Mouse (Mus musculus) hindbrain, embryonic 11.5 days (tissue): Measurements from ENCODE around the gene Farp1. TPM values are rescaled to one million over a fixed set of nuclear protein-coding genes. Genes with fewer than 3 reads are reported as not detected.

ENCODE experiments used
- ATAC-seq: fragments of 200-750 bp; cut with Nextera tagmentation; 2 replicates; pipeline ENCODE4 v1.8.0; 2017; ENCODE audit warnings: mild to moderate bottlenecking, moderate TSS enrichment, moderate library complexity; ENCODE audit not compliant: low FRiP score
- DNase-seq: peaks from one replicate; pipeline ENCODE4 v3.0.0-alpha.2; 2015; ENCODE audit warnings: low spot score
- H3K27ac ChIP-seq: fragments of 300-500 bp; sonication (generic); 2 replicates; pipeline ENCODE4 v1.5.1; 2014; ENCODE audit warnings: mild to moderate bottlenecking, low read depth, low read length
- H3K27me3 ChIP-seq: fragments of 300-500 bp; sonication (generic); 2 replicates; pipeline ENCODE4 v1.6.1; 2014; ENCODE audit warnings: mild to moderate bottlenecking, low read length, moderate library complexity, mixed read lengths; ENCODE audit not compliant: control insufficient read depth, insufficient read depth
- H3K36me3 ChIP-seq: fragments of 300-500 bp; sonication (generic); 2 replicates; pipeline ENCODE4 v1.6.1; 2014; ENCODE audit warnings: mild to moderate bottlenecking, low read length, moderate library complexity, mixed read lengths; ENCODE audit not compliant: control insufficient read depth, insufficient read depth
- H3K4me1 ChIP-seq: fragments of 300-500 bp; sonication (generic); replicated peaks from 2 replicates; pipeline ENCODE4 v1.6.1; 2014; ENCODE audit warnings: low read length, mixed read lengths; ENCODE audit not compliant: control insufficient read depth, insufficient read depth
- H3K4me2 ChIP-seq: fragments of 300-500 bp; sonication (generic); replicated peaks from 2 replicates; pipeline ENCODE4 v1.6.1; 2014; ENCODE audit warnings: mild to moderate bottlenecking, low read depth, low read length
- H3K4me3 ChIP-seq: fragments of 300-500 bp; sonication (generic); 2 replicates; pipeline ENCODE4 v1.5.1; 2014; ENCODE audit warnings: low read depth, low read length
- H3K9ac ChIP-seq: fragments of 300-500 bp; sonication (generic); 2 replicates; pipeline ENCODE4 v1.6.1; 2014; ENCODE audit warnings: low read depth, low read length
- H3K9me3 ChIP-seq: fragments of 300-500 bp; sonication (generic); 2 replicates; pipeline ENCODE4 v1.6.1; 2016; ENCODE audit warnings: low read length; ENCODE audit not compliant: control insufficient read depth
- WGBS: fragments of 180-500 bp; shearing (Covaris S2); extraction: QIAGEN DNeasy Blood & Tissue Kit; methylation state at CpG from one replicate; pipeline ENCODE4 v1.1.7; 2014; 5-methylcytosine and 5-hydroxymethylcytosine counted together
- polyA plus RNA-seq: library from polyadenylated mRNA; unstranded; fragments of >200 nt; fragmentation: Nextera tagmentation; extraction: Ambion mirVana; gene quantifications from 2 replicates; pipeline ENCODE4 v1.2.1, GENCODE M21; 2014

Farp1 gene
- polyA plus RNA-seq, 1 experiment from 2014 or later = 32.5 TPM

GRCm38 (mm10) chr14:121103459-121103858 lies 68.5 kb downstream of the Farp1 start:
- DNase-seq (no peak), ATAC-seq (no peak)
- Histone ChIP-seq H3K27ac (no peak overlapping the region), H3K9me3 (no peaks in the 10 kb centered on the region), H3K9ac (no peak overlapping the region), H3K4me2 (no peak overlapping the region), H3K4me3 (no peak overlapping the region), H3K27me3 (no peaks in the 10 kb centered on the region), H3K36me3 (peaks cover 2% of the 10 kb centered on the region; the same call in 1 of the 2 replicates), H3K4me1 (0 out of 2 replicates have a peak, but pooled peaks cover 3% of the 10 kb centered on the region)
- WGBS = 70% methylated on average over 9 of the region's 9 CpGs

- peaks cover 2% of the 10 kb centered on the region; the same call in 1 of the 2 replicates for H3K36me3 ChIP-seq
- WGBS = 70% methylated on average over 7 of the region's 7 CpGs
- no peaks in the 10 kb centered on the region for H3K9me3 ChIP-seq
- no peak overlapping the region for H3K9ac ChIP-seq
- H3K27ac ChIP-seq = no peak overlapping the region
- DNase-seq (no peak), ATAC-seq (no peak)
- no peaks in the 10 kb centered on the region for H3K27me3 ChIP-seq
- H3K4me1 ChIP-seq = peaks cover 7% of the 10 kb centered on the region; the same call in 1 of the 2 replicates
- no peak overlapping the region for H3K4me2 ChIP-seq
- H3K4me3 ChIP-seq = no peak overlapping the region
Measured at GRCm38 (mm10) chr14:121104760-121105329, 69.8 kb downstream of the Farp1 start.

- Histone ChIP-seq H3K9me3 (no peaks in the 10 kb centered on the region), H3K27me3 (no peaks in the 10 kb centered on the region), H3K4me3 (no peak overlapping the region), H3K4me2 (no peak overlapping the region), H3K27ac (0 out of 2 replicates have a peak overlapping the region, but pooled peaks have one; percentile 9), H3K4me1 (peaks cover 7% of the 10 kb centered on the region; the same call in 1 of the 2 replicates), H3K9ac (no peak overlapping the region), H3K36me3 (peaks cover 2% of the 10 kb centered on the region; the same call in 1 of the 2 replicates)
- 52% methylated on average over 4 of the region's 4 CpGs for WGBS
- no peak for DNase-seq
- ATAC-seq = no peak
Measured at GRCm38 (mm10) chr14:121106906-121107305, 71.9 kb downstream of the Farp1 start.

GRCm38 (mm10) chr14:121107707-121108285 lies 72.8 kb downstream of the Farp1 start:
- ATAC-seq (no peak), DNase-seq (no peak)
- 85% methylated on average over 10 of the region's 10 CpGs for WGBS
- Histone ChIP-seq H3K4me1 (peaks cover 7% of the 10 kb centered on the region; the same call in 1 of the 2 replicates), H3K27ac (no peak overlapping the region), H3K36me3 (peaks cover under 1% of the 10 kb centered on the region; the same call in 1 of the 2 replicates), H3K9me3 (no peaks in the 10 kb centered on the region), H3K4me2 (no peak overlapping the region), H3K27me3 (no peaks in the 10 kb centered on the region), H3K9ac (no peak overlapping the region), H3K4me3 (no peak overlapping the region)

GRCm38 (mm10) chr14:121108439-121109115 lies 73.6 kb downstream of the Farp1 start:
- no peaks in the 10 kb centered on the region for H3K9me3 ChIP-seq
- no peak overlapping the region for H3K4me3 ChIP-seq
- H3K27me3 ChIP-seq = no peaks in the 10 kb centered on the region
- DNase-seq (no peak), ATAC-seq (peak; percentile 58; the same call in 1 of the 2 replicates)
- H3K4me1 ChIP-seq = peaks cover 7% of the 10 kb centered on the region; the same call in 1 of the 2 replicates
- no peaks in the 10 kb centered on the region for H3K36me3 ChIP-seq
- WGBS = 15% methylated on average over 8 of the region's 8 CpGs
- no peak overlapping the region for H3K9ac ChIP-seq
- no peak overlapping the region for H3K27ac ChIP-seq
- no peak overlapping the region for H3K4me2 ChIP-seq

GRCm38 (mm10) chr14:121109116-121109504 lies 74.1 kb downstream of the Farp1 start:
- H3K27ac ChIP-seq = peak overlapping the region; percentile 31; the same call in 1 of the 2 replicates
- no peaks in the 10 kb centered on the region for H3K9me3 ChIP-seq
- 8% methylated on average over 9 of the region's 9 CpGs for WGBS
- no peak overlapping the region for H3K4me2 ChIP-seq
- H3K27me3 ChIP-seq = no peaks in the 10 kb centered on the region
- H3K4me3 ChIP-seq = no peak overlapping the region
- DNase-seq (peak; percentile 21), ATAC-seq (peak; percentile 32)
- peaks cover 7% of the 10 kb centered on the region; the same call in 1 of the 2 replicates for H3K4me1 ChIP-seq
- H3K9ac ChIP-seq = no peak overlapping the region
- no peaks in the 10 kb centered on the region for H3K36me3 ChIP-seq

- Histone ChIP-seq H3K27me3 (no peaks in the 10 kb centered on the region), H3K4me3 (no peak overlapping the region), H3K36me3 (no peaks in the 10 kb centered on the region), H3K9ac (no peak overlapping the region), H3K27ac (no peak overlapping the region), H3K9me3 (no peaks in the 10 kb centered on the region), H3K4me2 (no peak overlapping the region), H3K4me1 (peaks cover 7% of the 10 kb centered on the region; the same call in 1 of the 2 replicates)
- no peak for ATAC-seq
- no peak for DNase-seq
- WGBS = 93% methylated on average over 13 of the region's 13 CpGs
Measured at GRCm38 (mm10) chr14:121110492-121111267, 75.7 kb downstream of the Farp1 start.

- no peak overlapping the region for H3K9ac ChIP-seq
- no peaks in the 10 kb centered on the region for H3K27me3 ChIP-seq
- no peaks in the 10 kb centered on the region for H3K9me3 ChIP-seq
- no peak overlapping the region for H3K4me3 ChIP-seq
- ATAC-seq (no peak), DNase-seq (no peak)
- peaks cover 7% of the 10 kb centered on the region for H3K4me1 ChIP-seq
- H3K27ac ChIP-seq = no peak overlapping the region
- no peaks in the 10 kb centered on the region for H3K36me3 ChIP-seq
- WGBS = 68% methylated on average over 8 of the region's 8 CpGs
- H3K4me2 ChIP-seq = no peak overlapping the region
Measured at GRCm38 (mm10) chr14:121112061-121112460, 77.1 kb downstream of the Farp1 start.
